10 mouse cellular contexts compared by ENCODE assay signal in genomic region chr2:103643584-103644211, GRCm38 (mm10).
DNase-seq lines count a peak whose midpoint lies in the region; ATAC-seq and TF ChIP-seq lines count a peak whose summit lies in the region.
"Had no signal": no experiment of that assay in that cellular context is flagged by ENCODE, and none has a peak within 500 bp of the region (broad histone marks: within the 10 kb centered on the region; RNA-seq: fewer than 3 reads in every experiment).

No protein-coding gene starts in this region.

- DNase-seq in kidney, postnatal 36 days, result no peak
- DNase-seq in embryonic facial prominence, embryonic 10.5 days (ENCODE audit: low spot score), result no peak
- peak; percentile 42 for DNase-seq in heart, postnatal 4 days
- DNase-seq in midbrain, postnatal 0 days (ENCODE audit: low spot score), result peak; percentile 42
- no peak for DNase-seq in urinary bladder, postnatal 14 days (ENCODE audit: low spot score)
- no peak for DNase-seq in right cerebral cortex, postnatal 36 days (ENCODE audit: low spot score in 2 of 2)
- DNase-seq in thymus, postnatal 0 days (ENCODE audit: low spot score), result no peak

- H3K4me2 ChIP-seq in kidney, embryonic 14.5 days (replicated peaks; ENCODE audit: low read depth, low read length), result no peak overlapping the region
- no peak overlapping the region for H3K4me2 ChIP-seq in midbrain, postnatal 0 days (ENCODE audit: low read depth, low read length, poor library complexity, severe bottlenecking)
- H3K4me2 ChIP-seq: embryonic facial prominence, embryonic 13.5 days had no signal

- peak; percentile 30 for TF ChIP-seq CTCF in midbrain, postnatal 0 days (IDR thresholded peaks at IDR 0.05)

- H3K27ac ChIP-seq in kidney, embryonic 14.5 days (ENCODE audit: low read depth, low read length), result 0 out of 2 replicates have a peak overlapping the region, but pooled peaks have one; percentile 4
- H3K27ac ChIP-seq in embryonic facial prominence, embryonic 10.5 days (replicated peaks), result peak overlapping the region; percentile 19; the same call in 1 of the 2 replicates
- H3K27ac ChIP-seq in midbrain, postnatal 0 days (ENCODE audit: low read depth, low read length), result no peak overlapping the region
- H3K27ac ChIP-seq: embryonic facial prominence, embryonic 13.5 days had no signal

- peak; percentile 66 for ATAC-seq in kidney, embryonic 14.5 days (ENCODE audit: low FRiP score, low TSS enrichment)
- 0 out of 2 replicates have a peak, but pooled peaks have one; percentile 47 for ATAC-seq in midbrain, postnatal 0 days (ENCODE audit: low FRiP score)

- no peaks in the 10 kb centered on the region for H3K27me3 ChIP-seq in kidney, embryonic 14.5 days (ENCODE audit: control insufficient read depth, insufficient read depth, low read length)
- peaks cover 12% of the 10 kb centered on the region for H3K27me3 ChIP-seq in embryonic facial prominence, embryonic 10.5 days (replicated peaks; ENCODE audit: low read depth, poor library complexity, severe bottlenecking)
- no peaks in the 10 kb centered on the region for H3K27me3 ChIP-seq in midbrain, postnatal 0 days (ENCODE audit: insufficient read depth, low read length)
- H3K27me3 ChIP-seq: embryonic facial prominence, embryonic 13.5 days had no signal

- no peaks in the 10 kb centered on the region for H3K9me3 ChIP-seq in kidney, embryonic 14.5 days (ENCODE audit: control insufficient read depth, low read length)
- H3K9me3 ChIP-seq in embryonic facial prominence, embryonic 10.5 days, result no peaks in the 10 kb centered on the region
- H3K9me3 ChIP-seq in midbrain, postnatal 0 days (ENCODE audit: low read length), result no peaks in the 10 kb centered on the region
- H3K9me3 ChIP-seq: embryonic facial prominence, embryonic 13.5 days had no signal

- WGBS in kidney, embryonic 14.5 days, result 17% methylated on average over 4 of the region's 4 CpGs
- 33% methylated on average over 4 of the region's 4 CpGs for WGBS in embryonic facial prominence, embryonic 10.5 days
- 16% methylated on average over 4 of the region's 4 CpGs for WGBS in midbrain, postnatal 0 days

- no peak overlapping the region for H3K4me3 ChIP-seq in kidney, embryonic 14.5 days (ENCODE audit: low read length)
- no peak overlapping the region for H3K4me3 ChIP-seq in embryonic facial prominence, embryonic 10.5 days
- H3K4me3 ChIP-seq in midbrain, postnatal 0 days (ENCODE audit: low read depth, low read length), result no peak overlapping the region
- H3K4me3 ChIP-seq: embryonic facial prominence, embryonic 13.5 days; myocyte had no signal

- no peaks in the 10 kb centered on the region for H3K36me3 ChIP-seq in kidney, embryonic 14.5 days (ENCODE audit: control insufficient read depth, insufficient read depth, low read length)
- no peaks in the 10 kb centered on the region for H3K36me3 ChIP-seq in embryonic facial prominence, embryonic 10.5 days (replicated peaks)
- H3K36me3 ChIP-seq in midbrain, postnatal 0 days (ENCODE audit: insufficient read depth, low read length), result no peaks in the 10 kb centered on the region
- H3K36me3 ChIP-seq: embryonic facial prominence, embryonic 13.5 days had no signal

- peaks cover 14% of the 10 kb centered on the region for H3K4me1 ChIP-seq in kidney, embryonic 14.5 days (ENCODE audit: control insufficient read depth, insufficient read depth, low read length)
- H3K4me1 ChIP-seq in embryonic facial prominence, embryonic 10.5 days, result peaks cover 55% of the 10 kb centered on the region
- H3K4me1 ChIP-seq in midbrain, postnatal 0 days (ENCODE audit: insufficient read depth, low read length), result no peaks in the 10 kb centered on the region

- H3K9ac ChIP-seq in kidney, embryonic 14.5 days (ENCODE audit: low read depth, low read length), result no peak overlapping the region
- H3K9ac ChIP-seq in midbrain, postnatal 0 days (replicated peaks; ENCODE audit: low read length, poor library complexity, severe bottlenecking), result no peak overlapping the region
- H3K9ac ChIP-seq: embryonic facial prominence, embryonic 13.5 days had no signal

Comparison
In these comparisons a context has a peak if more than half of its experiments do, and no peak if none do; other contexts are left out.
1. DNase-seq: peak in heart, postnatal 4 days (single experiment) and midbrain, postnatal 0 days (single experiment); none in kidney, postnatal 36 days (0 of 2), embryonic facial prominence, embryonic 10.5 days (single experiment), urinary bladder, postnatal 14 days (single experiment), right cerebral cortex, postnatal 36 days (0 of 2) and thymus, postnatal 0 days (single experiment).